Mouse (Mus musculus): ENCODE results near the gene Marf1. TPM values are rescaled to one million over a fixed set of nuclear protein-coding genes. Genes with fewer than 3 reads are reported as not detected.
"Not testable (repeated sequence)": the region's sequence is repeated elsewhere in the genome, so short reads cannot be mapped to it uniquely, and the experiment has no call there.

Marf1 gene
- polyA plus RNA-seq, 1 experiment from 2014 or later, result 6.3 TPM

GRCm38 (mm10) chr16:14160941-14161340, 2.2 kb downstream of the Marf1 start:
- Histone ChIP-seq H3K4me3 (ENCODE audit: low read depth, low read length) (no peak overlapping the region), H3K4me1 (replicated peaks; ENCODE audit: control insufficient read depth, insufficient read depth) (no peaks in the 10 kb centered on the region), H3K36me3 (ENCODE audit: control insufficient read depth, insufficient read depth, low read length) (no peaks in the 10 kb centered on the region), H3K9me3 (ENCODE audit: control insufficient read depth, low read length) (no peaks in the 10 kb centered on the region), H3K4me2 (replicated peaks; ENCODE audit: low read depth) (no peak overlapping the region), H3K9ac (ENCODE audit: low read length) (no peak overlapping the region), H3K27ac (replicated peaks) (no peak overlapping the region), H3K27me3 (ENCODE audit: control insufficient read depth, insufficient read depth, low read length) (no peaks in the 10 kb centered on the region)
- 85% methylated on average over 1 of the region's 1 CpGs for WGBS
- TF ChIP-seq EP300 (optimal IDR thresholded peaks at IDR 0.05) (no peak), CTCF (IDR thresholded peaks at IDR 0.05; ENCODE audit: low read depth) (no peak)
- DNase-seq (ENCODE audit: low spot score) (no peak), ATAC-seq (ENCODE audit: low FRiP score, low TSS enrichment) (no peak)

DNA sequence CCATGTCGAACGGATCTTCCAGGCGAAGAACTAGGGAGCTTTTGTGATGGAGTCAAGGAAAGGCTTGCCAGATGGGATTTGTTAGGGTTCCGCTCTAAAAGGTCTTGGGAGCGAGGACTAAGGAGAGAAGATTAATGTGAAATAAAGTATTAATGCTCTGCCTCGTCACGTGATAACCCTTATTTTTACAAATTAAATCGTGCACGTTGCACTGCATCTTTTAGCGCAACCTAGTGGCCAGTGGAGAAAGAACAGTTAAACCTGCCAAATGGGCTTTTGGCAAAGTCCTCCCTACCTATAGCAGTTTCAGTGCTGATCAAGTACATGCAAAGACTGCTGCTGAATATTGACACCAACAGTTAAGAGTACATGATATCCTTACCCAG, 3.4 kb downstream of the Marf1 start:
- DNase-seq (ENCODE audit: low spot score) (peak; percentile 69), ATAC-seq (ENCODE audit: low FRiP score, low TSS enrichment) (peak; percentile 33)
- Histone ChIP-seq H3K9ac (ENCODE audit: low read length) (peak overlapping the region; percentile 80), H3K27me3 (ENCODE audit: control insufficient read depth, insufficient read depth, low read length) (no peaks in the 10 kb centered on the region), H3K9me3 (ENCODE audit: control insufficient read depth, low read length) (no peaks in the 10 kb centered on the region), H3K36me3 (ENCODE audit: control insufficient read depth, insufficient read depth, low read length) (no peaks in the 10 kb centered on the region), H3K4me2 (replicated peaks; ENCODE audit: low read depth) (peak overlapping the region; percentile 69), H3K27ac (replicated peaks) (peak overlapping the region; percentile 97), H3K4me3 (ENCODE audit: low read depth, low read length) (peak overlapping the region; percentile 56), H3K4me1 (replicated peaks; ENCODE audit: control insufficient read depth, insufficient read depth) (no peaks in the 10 kb centered on the region)
- TF ChIP-seq EP300 (optimal IDR thresholded peaks at IDR 0.05) (peak; percentile 31), CTCF (IDR thresholded peaks at IDR 0.05; ENCODE audit: low read depth) (peak; percentile 92)
- WGBS, result under 1% methylated on average over 10 of the region's 10 CpGs

GRCm38 (mm10) chr16:14158936-14159745, 4.0 kb downstream of the Marf1 start:
- H3K9me3 ChIP-seq (ENCODE audit: control insufficient read depth, low read length), result no peaks in the 10 kb centered on the region

GRCm38 (mm10) chr16:14158536-14158935, 4.6 kb downstream of the Marf1 start:
- H3K27ac ChIP-seq (replicated peaks), result peak overlapping the region; percentile 88
- TF ChIP-seq EP300 (optimal IDR thresholded peaks at IDR 0.05), result no peak
- TF ChIP-seq CTCF (IDR thresholded peaks at IDR 0.05; ENCODE audit: low read depth), result peak; percentile 49
- DNase-seq (ENCODE audit: low spot score), result no peak

More at GRCm38 (mm10) chr16:14158936-14159745, 4.0 kb downstream of the Marf1 start:
- under 1% methylated on average over 51 of the region's 58 CpGs for WGBS
- Histone ChIP-seq H3K4me2 (replicated peaks; ENCODE audit: low read depth) (peak overlapping the region; percentile 69), H3K4me1 (replicated peaks; ENCODE audit: control insufficient read depth, insufficient read depth) (no peaks in the 10 kb centered on the region), H3K27me3 (ENCODE audit: control insufficient read depth, insufficient read depth, low read length) (no peaks in the 10 kb centered on the region), H3K27ac (replicated peaks) (peak overlapping the region; percentile 97), H3K4me3 (ENCODE audit: low read depth, low read length) (peak overlapping the region; percentile 77), H3K9ac (ENCODE audit: low read length) (peak overlapping the region; percentile 81), H3K36me3 (ENCODE audit: control insufficient read depth, insufficient read depth, low read length) (no peaks in the 10 kb centered on the region)
- TF ChIP-seq EP300 (optimal IDR thresholded peaks at IDR 0.05), result peak; percentile 91
- TF ChIP-seq CTCF (IDR thresholded peaks at IDR 0.05; ENCODE audit: low read depth), result peak; percentile 34; the same call in 1 of the 2 replicates
- ATAC-seq (ENCODE audit: low FRiP score, low TSS enrichment) (peak; percentile 96), DNase-seq (ENCODE audit: low spot score) (peak; percentile 100)

DNA sequence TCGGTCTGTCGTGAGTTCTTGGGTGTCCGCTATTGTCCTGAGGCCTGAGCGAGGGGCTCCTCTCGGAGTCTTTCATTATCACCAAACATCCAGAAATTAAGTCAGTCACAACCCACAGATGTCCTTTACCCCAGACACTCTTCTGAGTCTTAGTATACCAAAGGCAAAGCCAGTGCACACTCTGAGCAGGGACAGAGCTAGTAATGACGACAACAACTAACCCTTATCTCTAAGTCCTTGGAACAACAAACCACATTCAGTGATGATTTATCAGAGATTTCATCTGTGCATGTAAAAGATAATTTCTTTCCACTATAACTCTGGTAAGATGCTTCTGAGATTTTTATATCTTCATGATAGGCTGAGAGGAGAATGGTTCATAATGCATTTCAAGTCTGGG, 6.8 kb downstream of the Marf1 start:
- Histone ChIP-seq H3K36me3 (ENCODE audit: control insufficient read depth, insufficient read depth, low read length) (peaks cover 7% of the 10 kb centered on the region; the same call in 1 of the 2 replicates), H3K9me3 (ENCODE audit: control insufficient read depth, low read length) (no peaks in the 10 kb centered on the region), H3K9ac (ENCODE audit: low read length) (no peak overlapping the region), H3K27ac (replicated peaks) (no peak overlapping the region), H3K4me1 (replicated peaks; ENCODE audit: control insufficient read depth, insufficient read depth) (no peaks in the 10 kb centered on the region), H3K27me3 (ENCODE audit: control insufficient read depth, insufficient read depth, low read length) (no peaks in the 10 kb centered on the region), H3K4me2 (replicated peaks; ENCODE audit: low read depth) (no peak overlapping the region), H3K4me3 (ENCODE audit: low read depth, low read length) (no peak overlapping the region)
- ATAC-seq (ENCODE audit: low FRiP score, low TSS enrichment) (no peak), DNase-seq (ENCODE audit: low spot score) (no peak)
- TF ChIP-seq EP300 (optimal IDR thresholded peaks at IDR 0.05) (no peak), CTCF (IDR thresholded peaks at IDR 0.05; ENCODE audit: low read depth) (no peak)
- 90% methylated on average over 4 of the region's 6 CpGs for whole genome bisulfite sequencing

More at GRCm38 (mm10) chr16:14158536-14158935, 4.6 kb downstream of the Marf1 start:
- no peaks in the 10 kb centered on the region for H3K27me3 ChIP-seq (ENCODE audit: control insufficient read depth, insufficient read depth, low read length)
- peak overlapping the region; percentile 77 for H3K4me3 ChIP-seq (ENCODE audit: low read depth, low read length)
- no peak for ATAC-seq (ENCODE audit: low FRiP score, low TSS enrichment)
- H3K9ac ChIP-seq (ENCODE audit: low read length), result peak overlapping the region; percentile 81
- no peaks in the 10 kb centered on the region for H3K4me1 ChIP-seq (replicated peaks; ENCODE audit: control insufficient read depth, insufficient read depth)
- no peaks in the 10 kb centered on the region for H3K36me3 ChIP-seq (ENCODE audit: control insufficient read depth, insufficient read depth, low read length)
- no peaks in the 10 kb centered on the region for H3K9me3 ChIP-seq (ENCODE audit: control insufficient read depth, low read length)
- 5% methylated on average over 7 of the region's 7 CpGs for WGBS
- H3K4me2 ChIP-seq (replicated peaks; ENCODE audit: low read depth), result peak overlapping the region; percentile 69

- WGBS, result 22% methylated on average over 1 of the region's 2 CpGs
- not testable (repeated sequence) for ATAC-seq (ENCODE audit: low FRiP score, low TSS enrichment); H3K4me3 ChIP-seq (ENCODE audit: low read depth, low read length); H3K4me1 ChIP-seq (replicated peaks; ENCODE audit: control insufficient read depth, insufficient read depth); H3K9ac ChIP-seq (ENCODE audit: low read length); H3K27ac ChIP-seq (replicated peaks); H3K27me3 ChIP-seq (ENCODE audit: control insufficient read depth, insufficient read depth, low read length); H3K9me3 ChIP-seq (ENCODE audit: control insufficient read depth, low read length); H3K4me2 ChIP-seq (replicated peaks; ENCODE audit: low read depth); H3K36me3 ChIP-seq (ENCODE audit: control insufficient read depth, insufficient read depth, low read length); DNase-seq (ENCODE audit: low spot score)
Observed at GRCm38 (mm10) chr16:14155638-14156037, 7.5 kb downstream of the Marf1 start.
